Mouse (Mus musculus): Measurements from ENCODE around the gene Spns2.

DNA sequence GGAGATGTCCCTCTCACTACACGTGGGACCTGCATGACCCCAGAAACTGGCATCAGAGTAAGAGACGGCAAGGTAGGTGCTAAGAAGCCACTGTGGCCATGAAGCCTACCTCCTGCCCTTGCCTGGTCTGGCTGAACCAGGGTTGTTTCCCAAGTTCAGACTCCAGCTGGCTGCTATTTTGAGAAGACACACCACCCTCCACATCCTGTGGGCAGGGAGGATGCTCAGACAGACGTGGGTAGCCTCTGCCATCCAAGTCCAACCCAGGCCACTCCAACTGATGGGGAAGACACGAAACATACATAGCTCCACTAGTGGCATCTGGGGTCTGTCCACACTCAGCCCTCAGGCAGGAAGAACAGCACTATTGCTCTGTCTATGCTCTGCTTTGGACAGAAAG, 19.7 kb downstream of the Spns2 start:
- no peak for TF ChIP-seq CTCF (IDR thresholded peaks at IDR 0.05; ENCODE audit: low read depth, low read length)
- no peak for TF ChIP-seq POLR2A (IDR thresholded peaks at IDR 0.05; ENCODE audit: borderline replicate concordance, low read depth, low read length)
